In genomic region chr15:95314121-95314807, GRCm38 (mm10) we compare ENCODE assay signal across 9 mouse cellular contexts.
DNase-seq lines count a peak whose midpoint lies in the region; ATAC-seq lines count a peak whose summit lies in the region.
"Had no signal": no experiment of that assay in that cellular context is flagged by ENCODE, and none has a peak within 500 bp of the region (broad histone marks: within the 10 kb centered on the region; RNA-seq: fewer than 3 reads in every experiment).

No protein-coding gene starts in this region.

- ATAC-seq in hindbrain, embryonic 11.5 days (ENCODE audit: low FRiP score): peak; percentile 76

- no peaks in the 10 kb centered on the region; the same call in 1 of the 2 replicates for H3K4me1 ChIP-seq in hindbrain, embryonic 11.5 days (replicated peaks; ENCODE audit: control insufficient read depth, insufficient read depth, low read length)
- peaks cover 9% of the 10 kb centered on the region; the same call in 1 of the 2 replicates for H3K4me1 ChIP-seq in hindbrain, embryonic 10.5 days (replicated peaks)
- H3K4me1 ChIP-seq: liver, embryonic 15.5 days had no signal

- H3K9me3 ChIP-seq in hindbrain, embryonic 11.5 days (ENCODE audit: control insufficient read depth, low read length): no peaks in the 10 kb centered on the region
- no peaks in the 10 kb centered on the region for H3K9me3 ChIP-seq in hindbrain, embryonic 10.5 days
- H3K9me3 ChIP-seq: liver, embryonic 15.5 days had no signal

- peak; percentile 31 for DNase-seq in hindbrain, embryonic 11.5 days (ENCODE audit: low spot score)
- DNase-seq in hindbrain, embryonic 10.5 days (ENCODE audit: low spot score): no peak
- DNase-seq in adrenal gland, postnatal 14 days: peak; percentile 24
- peak; percentile 46 for DNase-seq in cerebellum, adult 9-10 months
- peak; percentile 37 for DNase-seq in mesoderm, embryonic 11.5 days (ENCODE audit: low read depth, low spot score)
- no peak for DNase-seq in c-Kit-positive CD71-positive TER-119-positive erythroid progenitor cells, embryonic 14.5 days (ENCODE audit: low spot score)
- no peak for DNase-seq in thymus, postnatal 4 days
- DNase-seq: thymus, postnatal 14 days had no signal

- no peak overlapping the region for H3K9ac ChIP-seq in hindbrain, embryonic 11.5 days (ENCODE audit: low read depth, low read length)
- H3K9ac ChIP-seq: liver, embryonic 15.5 days had no signal

- H3K36me3 ChIP-seq in hindbrain, embryonic 11.5 days (ENCODE audit: control insufficient read depth, insufficient read depth, low read length): no peaks in the 10 kb centered on the region
- no peaks in the 10 kb centered on the region for H3K36me3 ChIP-seq in hindbrain, embryonic 10.5 days
- H3K36me3 ChIP-seq: liver, embryonic 15.5 days had no signal

- H3K27me3 ChIP-seq in hindbrain, embryonic 11.5 days (ENCODE audit: control insufficient read depth, insufficient read depth, low read length): no peaks in the 10 kb centered on the region
- H3K27me3 ChIP-seq in hindbrain, embryonic 10.5 days (ENCODE audit: insufficient read depth, poor library complexity, severe bottlenecking): no peaks in the 10 kb centered on the region
- H3K27me3 ChIP-seq: liver, embryonic 15.5 days had no signal

- H3K27ac ChIP-seq in hindbrain, embryonic 11.5 days (ENCODE audit: low read depth, low read length): peak overlapping the region; percentile 60; the same call in 1 of the 2 replicates
- H3K27ac ChIP-seq in hindbrain, embryonic 10.5 days: no peak overlapping the region
- H3K27ac ChIP-seq: liver, embryonic 15.5 days had no signal

- 64% methylated on average over 16 of the region's 16 CpGs for WGBS in hindbrain, embryonic 11.5 days
- 75% methylated on average over 16 of the region's 16 CpGs for WGBS in hindbrain, embryonic 10.5 days

- H3K4me3 ChIP-seq in hindbrain, embryonic 11.5 days (ENCODE audit: low read depth, low read length): no peak overlapping the region
- no peak overlapping the region for H3K4me3 ChIP-seq in hindbrain, embryonic 10.5 days
- H3K4me3 ChIP-seq: liver, embryonic 15.5 days had no signal

- H3K4me2 ChIP-seq in hindbrain, embryonic 11.5 days (replicated peaks; ENCODE audit: low read depth, low read length): no peak overlapping the region
- H3K4me2 ChIP-seq: liver, embryonic 15.5 days had no signal

Comparison
In these comparisons a context has a peak if more than half of its experiments do, and no peak if none do; other contexts are left out.
1. DNase-seq: peak in hindbrain, embryonic 11.5 days (single experiment), adrenal gland, postnatal 14 days (single experiment), cerebellum, adult 9-10 months (single experiment) and mesoderm, embryonic 11.5 days (single experiment); none in hindbrain, embryonic 10.5 days (single experiment), c-Kit-positive CD71-positive TER-119-positive erythroid progenitor cells, embryonic 14.5 days (single experiment) and thymus, postnatal 4 days (single experiment).